Mouse (Mus musculus) CD4-positive helper T cell, adult 2 months (primary cell): ENCODE results near the gene Wasf2.

Experiments used
- DNase-seq: peaks from one replicate; pipeline ENCODE4 v3.0.0-alpha.2; 2012; ENCODE audit warnings: low read depth, missing footprints, low spot score

The Wasf2 gene

DNA sequence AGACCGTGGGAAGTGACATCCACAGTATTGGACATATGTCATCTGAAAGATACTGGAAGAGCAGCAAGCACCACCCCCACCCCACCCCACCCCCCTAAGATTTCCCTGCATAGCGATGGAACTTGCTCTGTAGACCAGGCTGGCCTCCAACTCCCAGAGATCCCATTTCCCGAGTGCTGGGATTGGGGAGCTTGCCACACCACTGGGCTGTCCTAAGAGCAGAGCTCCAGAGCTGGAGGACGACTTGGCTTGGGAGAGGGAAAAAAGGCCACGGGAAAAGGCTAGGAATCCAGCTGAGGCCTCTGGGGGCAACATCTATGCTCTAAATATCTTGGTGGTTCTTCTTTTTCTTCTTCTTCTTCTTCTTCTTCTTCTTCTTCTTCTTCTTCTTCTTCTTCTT, 104.5 kb downstream of the Wasf2 start:
- DNase-seq: no peak

DNA sequence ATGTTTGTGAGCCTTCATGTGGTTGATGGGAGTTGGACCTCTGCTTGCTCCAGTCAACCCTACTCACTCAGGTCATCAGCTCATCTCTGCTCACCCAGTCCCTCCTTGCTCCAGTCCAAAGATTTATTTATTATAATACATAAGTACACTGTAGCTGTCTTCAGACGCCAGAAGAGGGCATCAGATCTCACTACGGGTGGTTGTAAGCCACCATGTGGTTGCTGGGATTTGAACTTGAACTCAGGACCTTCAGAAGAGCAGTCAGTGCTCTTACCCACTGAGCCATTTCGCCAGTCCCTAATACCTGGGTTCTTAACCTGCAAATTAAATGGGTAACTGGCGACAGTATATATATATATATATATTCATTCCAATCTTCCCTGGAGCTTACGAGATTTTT, 105.1 kb downstream of the Wasf2 start:
- no peak for DNase-seq

DNA sequence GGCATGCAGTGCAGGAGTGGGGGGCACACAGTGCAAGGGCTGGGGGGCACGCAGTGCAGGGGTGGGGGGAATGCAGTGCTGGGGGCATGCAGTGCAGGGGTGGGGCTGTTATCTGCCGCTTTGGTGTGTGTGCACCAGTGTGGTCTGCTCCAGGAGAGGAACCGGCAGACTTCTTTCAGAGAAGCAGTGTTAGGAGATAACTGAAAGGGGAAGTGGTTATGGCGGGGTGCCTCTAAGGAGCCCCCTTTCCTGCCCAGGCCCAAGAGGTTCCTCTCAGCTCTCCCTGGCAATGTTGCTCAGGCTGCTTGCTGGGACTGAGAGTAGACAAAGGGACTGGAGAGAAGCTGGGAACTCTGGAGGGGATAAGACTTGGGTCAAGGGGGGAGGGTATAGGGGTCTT, 107.6 kb downstream of the Wasf2 start:
- DNase-seq: no peak

DNA sequence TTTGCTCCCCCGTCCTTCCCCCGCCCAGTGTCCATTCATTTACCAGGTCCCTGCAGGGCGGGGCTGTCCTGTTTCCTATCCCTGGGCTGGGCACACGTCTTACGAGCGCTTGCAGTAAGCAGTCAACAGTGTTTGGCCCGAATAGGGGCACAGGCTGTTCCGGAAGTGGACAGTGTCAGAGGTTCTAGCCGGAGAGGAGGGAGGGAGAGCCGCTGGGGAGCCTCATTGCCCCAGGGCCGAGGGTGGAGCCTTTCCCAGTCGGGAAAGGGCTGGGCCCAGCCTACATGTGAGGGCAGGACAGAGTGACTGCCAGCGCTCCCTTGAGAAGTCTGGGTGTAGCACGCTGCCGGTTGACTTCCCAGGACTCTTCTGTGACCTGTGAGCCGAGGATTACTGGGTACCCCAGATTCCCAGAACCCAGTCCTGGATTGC, 110.2 kb downstream of the Wasf2 start, which contains the start of gene Map3k6:
TSS of gene Map3k6 (plus strand) at position 329 of the 432 bp plus-strand sequence.
- DNase-seq: peak; percentile 34

DNA sequence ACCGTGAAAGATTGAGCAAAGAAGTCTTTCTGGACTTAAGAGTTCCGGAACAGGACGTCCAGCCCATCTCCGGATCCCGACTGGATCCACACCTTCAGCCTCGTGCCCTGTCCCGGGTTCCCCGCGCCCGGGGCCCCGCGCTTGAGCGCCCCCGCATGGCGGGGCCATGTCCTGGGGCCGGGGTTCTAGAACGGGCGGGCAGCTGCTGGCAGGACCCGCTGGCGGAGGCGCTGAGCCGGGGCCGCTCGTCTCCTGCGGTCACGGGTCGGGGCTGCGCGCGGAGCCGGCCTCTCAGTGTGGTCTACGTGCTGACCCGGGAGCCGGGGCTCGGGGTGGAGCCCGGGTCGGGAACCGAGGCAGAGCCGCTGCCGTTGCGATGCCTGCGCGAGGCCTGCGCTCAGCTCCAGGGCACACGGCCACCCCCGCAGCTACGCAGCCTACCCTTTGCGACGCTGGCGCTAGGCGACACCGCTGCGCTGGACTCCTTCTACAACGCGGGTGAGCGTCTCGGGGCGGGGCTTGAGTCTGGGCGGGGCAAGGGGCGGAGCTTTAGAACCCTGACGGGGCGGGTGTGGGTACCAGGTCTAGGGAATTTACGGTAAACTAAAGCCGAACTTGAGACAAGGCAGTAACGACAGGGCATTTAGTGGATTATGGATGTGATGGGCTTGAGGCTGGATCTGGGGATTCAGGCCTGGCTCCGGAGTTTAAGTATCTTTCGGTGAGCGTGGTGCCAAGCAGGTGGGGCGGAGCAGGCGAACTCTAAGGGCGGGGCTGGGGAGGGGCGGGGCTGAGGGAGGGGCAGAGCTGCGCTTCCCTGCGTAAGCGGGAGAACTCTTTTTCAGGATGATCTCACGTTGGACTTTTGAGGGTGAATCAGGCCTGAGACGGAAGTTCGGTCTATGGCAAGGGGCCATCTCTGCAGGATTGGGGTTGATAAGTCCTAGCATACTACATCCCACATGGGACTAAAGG, 110.9 kb downstream of the Wasf2 start:
- DNase-seq: peak; percentile 88

DNA sequence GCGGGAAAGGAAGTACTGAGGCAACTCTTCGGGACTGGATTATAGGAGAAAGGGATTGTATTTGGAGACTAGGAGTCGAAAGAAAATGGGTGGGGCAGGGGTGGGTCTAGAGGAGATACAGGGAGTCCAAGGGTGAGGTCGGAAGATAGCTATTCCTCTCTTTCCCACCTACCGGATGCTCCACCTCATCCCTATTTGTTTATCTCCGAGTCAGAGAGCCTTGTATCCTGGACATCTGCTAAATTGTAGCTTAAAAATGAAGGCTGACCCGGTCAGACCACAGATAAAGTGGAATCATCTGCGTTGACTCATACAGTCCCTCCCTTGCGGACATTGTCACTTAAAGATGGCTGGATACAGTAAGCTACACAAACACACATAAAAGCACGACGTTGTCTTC, 111.6 kb downstream of the Wasf2 start:
- no peak for DNase-seq

DNA sequence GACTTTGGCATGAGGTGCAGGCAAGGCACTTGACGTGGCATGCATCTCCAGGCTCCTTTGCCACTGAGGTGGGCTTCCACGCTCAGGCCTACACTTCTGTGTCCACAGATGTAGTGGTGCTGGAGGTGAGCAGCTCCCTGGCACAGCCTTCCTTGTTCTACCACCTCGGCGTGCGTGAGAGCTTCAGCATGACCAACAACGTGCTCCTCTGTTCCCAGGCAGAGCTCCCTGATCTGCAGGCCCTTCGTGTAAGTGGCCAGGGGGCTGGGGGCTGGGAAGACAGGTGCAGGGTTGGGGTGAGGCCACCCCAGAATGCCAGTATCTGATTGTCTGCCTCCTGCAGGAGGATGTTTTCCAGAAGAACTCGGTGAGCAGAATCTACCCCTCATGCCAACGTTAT, 112.4 kb downstream of the Wasf2 start:
- DNase-seq: no peak

DNA sequence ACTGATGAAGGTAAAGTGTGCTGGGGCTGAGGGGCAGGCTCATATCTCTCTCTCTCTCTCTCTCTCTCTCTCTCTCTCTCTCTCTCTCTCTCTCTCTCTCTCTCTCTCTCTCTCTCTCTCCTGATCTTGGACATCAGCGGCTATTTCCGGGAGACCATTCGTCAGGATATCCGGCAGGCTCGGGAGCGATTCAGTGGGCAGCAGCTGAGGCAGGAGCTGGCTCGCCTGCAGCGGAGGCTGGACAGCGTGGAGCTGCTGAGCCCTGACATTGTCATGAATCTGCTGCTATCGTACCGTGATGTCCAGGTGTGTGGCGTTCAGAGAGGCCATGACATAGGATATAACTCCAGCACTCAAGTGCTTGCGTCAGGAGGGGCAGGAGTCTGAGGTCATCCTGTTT, 113.2 kb downstream of the Wasf2 start:
- DNase-seq: no peak

DNA sequence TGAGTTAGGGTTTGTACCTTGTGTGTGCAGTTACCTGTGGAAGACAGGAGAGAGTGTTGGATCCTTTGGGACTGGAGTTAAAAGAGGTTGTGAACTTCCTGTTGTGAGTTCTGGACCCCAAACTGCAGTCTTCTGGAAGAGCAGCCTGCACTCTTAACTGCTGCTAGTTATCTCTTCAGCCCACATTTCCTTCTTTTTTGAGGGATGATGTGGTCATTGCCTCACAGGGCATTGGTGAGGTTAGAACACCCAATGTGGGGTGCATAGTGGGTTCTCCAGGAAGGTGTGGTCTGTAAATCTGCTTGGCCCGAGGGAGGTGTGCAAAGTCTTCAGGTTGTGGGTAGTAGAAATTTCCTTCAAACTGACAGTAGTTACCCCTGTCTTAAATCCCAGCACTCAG, 114.0 kb downstream of the Wasf2 start:
- no peak for DNase-seq

DNA sequence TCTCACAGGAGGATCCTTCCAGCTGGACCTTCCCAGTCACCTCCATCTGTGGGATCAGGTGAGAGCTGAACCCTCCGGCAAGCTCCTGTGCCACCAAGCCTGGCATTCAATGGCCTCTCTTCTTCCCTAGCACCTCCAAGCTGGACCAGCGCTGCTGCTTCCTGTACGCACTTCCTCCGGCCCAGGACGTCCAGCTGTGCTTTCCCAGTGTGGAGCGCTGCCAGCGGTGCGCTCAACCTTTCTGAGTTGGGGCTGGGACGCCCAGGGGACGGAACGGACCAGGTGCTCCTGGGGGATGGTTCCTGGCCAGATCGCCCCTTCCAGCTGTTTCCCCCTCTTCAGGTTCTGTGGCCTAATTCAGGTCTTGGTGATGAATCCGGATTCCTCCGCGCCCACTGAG, 116.8 kb downstream of the Wasf2 start:
- DNase-seq: no peak

DNA sequence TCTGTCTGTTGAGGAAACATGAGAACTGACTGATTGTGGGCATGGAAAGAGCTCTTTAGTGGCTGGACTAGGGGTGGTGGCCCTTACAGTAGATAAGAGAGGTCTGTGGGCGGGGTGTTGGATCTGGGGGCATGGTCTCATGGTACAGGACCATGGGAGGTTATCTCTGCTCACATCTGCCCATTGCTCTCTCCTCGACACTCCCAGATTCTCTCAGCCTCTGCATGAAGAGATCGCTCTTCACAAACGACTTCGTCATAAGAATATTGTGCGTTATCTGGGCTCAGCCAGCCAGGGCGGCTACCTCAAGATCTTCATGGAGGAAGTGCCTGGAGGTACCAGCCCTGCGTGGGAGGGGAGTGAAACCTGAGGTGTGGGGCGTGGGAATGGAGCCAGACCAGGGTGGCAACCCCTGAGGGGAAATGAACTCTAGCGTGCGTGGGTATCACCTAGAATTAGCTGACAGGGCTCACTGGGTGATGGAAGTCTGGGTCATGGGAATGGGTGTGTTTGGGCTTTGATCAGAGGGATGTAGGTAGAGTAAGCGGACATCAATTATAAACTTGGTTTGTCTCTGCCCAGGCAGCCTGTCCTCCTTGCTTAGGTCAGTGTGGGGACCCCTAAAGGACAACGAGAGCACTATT, 117.6 kb downstream of the Wasf2 start:
- DNase-seq: peak; percentile 71
